Mouse (Mus musculus): Measurements from ENCODE around the gene Cask. TPM values are rescaled to one million over a fixed set of nuclear protein-coding genes. Genes with fewer than 3 reads are reported as not detected.
"Not testable (repeated sequence)": the region's sequence is repeated elsewhere in the genome, so short reads cannot be mapped to it uniquely, and the experiment has no call there.

Cask gene
- polyA plus RNA-seq, 1 experiment from 2014 or later, result 14.3 TPM

- H3K4me1 ChIP-seq (replicated peaks; ENCODE audit: control insufficient read depth, insufficient read depth, low read length); H3K4me2 ChIP-seq (ENCODE audit: low read length); H3K9me3 ChIP-seq (ENCODE audit: control insufficient read depth, low read length); H3K9ac ChIP-seq (ENCODE audit: low read length); ATAC-seq (replicated peaks; ENCODE audit: low FRiP score, low TSS enrichment, low read depth); H3K4me3 ChIP-seq (ENCODE audit: low read depth, low read length); DNase-seq (ENCODE audit: low spot score); H3K27me3 ChIP-seq (replicated peaks; ENCODE audit: control insufficient read depth, insufficient read depth, low read length); H3K36me3 ChIP-seq (ENCODE audit: control insufficient read depth, insufficient read depth, low read length); H3K27ac ChIP-seq (ENCODE audit: low read depth): not testable (repeated sequence)
Observed at GRCm38 (mm10) chrX:13730785-13731184, 120.4 kb downstream of the Cask start.

- H3K27ac ChIP-seq (ENCODE audit: low read depth), result no peak overlapping the region
- WGBS, result 74% methylated on average over 1 of the region's 1 CpGs
- no peak for ATAC-seq (replicated peaks; ENCODE audit: low FRiP score, low TSS enrichment, low read depth)
Observed at GRCm38 (mm10) chrX:13729835-13730480, 121.2 kb downstream of the Cask start.

GRCm38 (mm10) chrX:13725573-13726403, 125.4 kb downstream of the Cask start:
- no peaks in the 10 kb centered on the region for H3K27me3 ChIP-seq (replicated peaks; ENCODE audit: control insufficient read depth, insufficient read depth, low read length)
- WGBS, result 59% methylated on average over 8 of the region's 8 CpGs
- H3K36me3 ChIP-seq (ENCODE audit: control insufficient read depth, insufficient read depth, low read length), result no peaks in the 10 kb centered on the region
- H3K4me3 ChIP-seq (ENCODE audit: low read depth, low read length), result no peak overlapping the region
- ATAC-seq (replicated peaks; ENCODE audit: low FRiP score, low TSS enrichment, low read depth) (no peak), DNase-seq (ENCODE audit: low spot score) (no peak)
- no peak overlapping the region for H3K4me2 ChIP-seq (ENCODE audit: low read length)
- no peak overlapping the region for H3K27ac ChIP-seq (ENCODE audit: low read depth)
- H3K9me3 ChIP-seq (ENCODE audit: control insufficient read depth, low read length), result no peaks in the 10 kb centered on the region
- H3K4me1 ChIP-seq (replicated peaks; ENCODE audit: control insufficient read depth, insufficient read depth, low read length), result no peaks in the 10 kb centered on the region
- H3K9ac ChIP-seq (ENCODE audit: low read length), result no peak overlapping the region

More at GRCm38 (mm10) chrX:13729835-13730480, 121.2 kb downstream of the Cask start:
- H3K4me2 ChIP-seq (ENCODE audit: low read length), result no peak overlapping the region
- H3K9ac ChIP-seq (ENCODE audit: low read length), result no peak overlapping the region
- H3K27me3 ChIP-seq (replicated peaks; ENCODE audit: control insufficient read depth, insufficient read depth, low read length), result no peaks in the 10 kb centered on the region
- H3K4me3 ChIP-seq (ENCODE audit: low read depth, low read length), result no peak overlapping the region
- DNase-seq (ENCODE audit: low spot score), result no peak
- H3K9me3 ChIP-seq (ENCODE audit: control insufficient read depth, low read length), result no peaks in the 10 kb centered on the region
- no peaks in the 10 kb centered on the region for H3K36me3 ChIP-seq (ENCODE audit: control insufficient read depth, insufficient read depth, low read length)
- no peaks in the 10 kb centered on the region for H3K4me1 ChIP-seq (replicated peaks; ENCODE audit: control insufficient read depth, insufficient read depth, low read length)

- Histone ChIP-seq H3K9ac (ENCODE audit: low read length) (no peak overlapping the region), H3K4me2 (ENCODE audit: low read length) (no peak overlapping the region), H3K9me3 (ENCODE audit: control insufficient read depth, low read length) (no peaks in the 10 kb centered on the region), H3K27me3 (replicated peaks; ENCODE audit: control insufficient read depth, insufficient read depth, low read length) (no peaks in the 10 kb centered on the region), H3K4me1 (replicated peaks; ENCODE audit: control insufficient read depth, insufficient read depth, low read length) (no peaks in the 10 kb centered on the region), H3K4me3 (ENCODE audit: low read depth, low read length) (no peak overlapping the region), H3K27ac (ENCODE audit: low read depth) (no peak overlapping the region), H3K36me3 (ENCODE audit: control insufficient read depth, insufficient read depth, low read length) (no peaks in the 10 kb centered on the region)
- WGBS, result 39% methylated on average over 7 of the region's 7 CpGs
- ATAC-seq (replicated peaks; ENCODE audit: low FRiP score, low TSS enrichment, low read depth), result no peak
- no peak for DNase-seq (ENCODE audit: low spot score)
Observed at GRCm38 (mm10) chrX:13720296-13720829, 130.8 kb downstream of the Cask start.

GRCm38 (mm10) chrX:13718283-13718682, 132.9 kb downstream of the Cask start:
- H3K4me2 ChIP-seq (ENCODE audit: low read length), result no peak overlapping the region
- WGBS, result 71% methylated on average over 1 of the region's 1 CpGs
- DNase-seq (ENCODE audit: low spot score) (no peak), ATAC-seq (replicated peaks; ENCODE audit: low FRiP score, low TSS enrichment, low read depth) (no peak)
- no peak overlapping the region for H3K27ac ChIP-seq (ENCODE audit: low read depth)
- H3K36me3 ChIP-seq (ENCODE audit: control insufficient read depth, insufficient read depth, low read length), result no peaks in the 10 kb centered on the region
- H3K27me3 ChIP-seq (replicated peaks; ENCODE audit: control insufficient read depth, insufficient read depth, low read length), result no peaks in the 10 kb centered on the region
- H3K4me3 ChIP-seq (ENCODE audit: low read depth, low read length), result no peak overlapping the region
- no peak overlapping the region for H3K9ac ChIP-seq (ENCODE audit: low read length)
- H3K9me3 ChIP-seq (ENCODE audit: control insufficient read depth, low read length), result no peaks in the 10 kb centered on the region
- no peaks in the 10 kb centered on the region for H3K4me1 ChIP-seq (replicated peaks; ENCODE audit: control insufficient read depth, insufficient read depth, low read length)

- WGBS, result 58% methylated on average over 4 of the region's 4 CpGs
- H3K27ac ChIP-seq (ENCODE audit: low read depth), result no peak overlapping the region
- H3K4me1 ChIP-seq (replicated peaks; ENCODE audit: control insufficient read depth, insufficient read depth, low read length), result no peaks in the 10 kb centered on the region
- no peak overlapping the region for H3K9ac ChIP-seq (ENCODE audit: low read length)
- peak; percentile 80 for ATAC-seq (replicated peaks; ENCODE audit: low FRiP score, low TSS enrichment, low read depth)
- H3K9me3 ChIP-seq (ENCODE audit: control insufficient read depth, low read length), result no peaks in the 10 kb centered on the region
- no peak overlapping the region for H3K4me2 ChIP-seq (ENCODE audit: low read length)
- H3K27me3 ChIP-seq (replicated peaks; ENCODE audit: control insufficient read depth, insufficient read depth, low read length), result no peaks in the 10 kb centered on the region
- H3K36me3 ChIP-seq (ENCODE audit: control insufficient read depth, insufficient read depth, low read length), result no peaks in the 10 kb centered on the region
- H3K4me3 ChIP-seq (ENCODE audit: low read depth, low read length), result no peak overlapping the region
- DNase-seq (ENCODE audit: low spot score), result no peak
Observed at GRCm38 (mm10) chrX:13716796-13717569, 134.2 kb downstream of the Cask start.

- no peak for ATAC-seq (replicated peaks; ENCODE audit: low FRiP score, low TSS enrichment, low read depth)
Observed at GRCm38 (mm10) chrX:13710174-13710573, 141.0 kb downstream of the Cask start.

DNA sequence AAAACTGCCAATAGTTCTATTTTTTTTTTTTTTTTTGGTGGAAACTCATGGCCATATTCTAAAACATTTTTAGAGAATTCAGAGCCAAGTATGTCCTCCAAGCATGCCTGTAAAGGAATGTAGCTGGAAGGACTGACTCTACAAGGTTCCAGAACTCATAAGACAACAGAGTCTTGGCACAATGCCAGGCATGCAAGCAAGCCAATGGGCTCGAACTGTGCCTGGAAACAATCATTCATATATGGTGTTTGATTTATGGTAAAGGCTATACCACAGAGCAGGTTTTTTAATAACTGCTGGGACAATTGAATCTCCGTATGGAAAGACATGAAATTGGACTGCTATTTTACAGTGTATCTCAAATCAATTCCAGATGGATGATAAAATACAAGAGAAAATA, 146.1 kb downstream of the Cask start:
- Histone ChIP-seq H3K27me3 (replicated peaks; ENCODE audit: control insufficient read depth, insufficient read depth, low read length) (no peaks in the 10 kb centered on the region), H3K4me2 (ENCODE audit: low read length) (no peak overlapping the region), H3K4me1 (replicated peaks; ENCODE audit: control insufficient read depth, insufficient read depth, low read length) (no peaks in the 10 kb centered on the region), H3K9me3 (ENCODE audit: control insufficient read depth, low read length) (no peaks in the 10 kb centered on the region), H3K4me3 (ENCODE audit: low read depth, low read length) (no peak overlapping the region), H3K9ac (ENCODE audit: low read length) (no peak overlapping the region), H3K36me3 (ENCODE audit: control insufficient read depth, insufficient read depth, low read length) (no peaks in the 10 kb centered on the region), H3K27ac (ENCODE audit: low read depth) (no peak overlapping the region)
- DNase-seq (ENCODE audit: low spot score) (no peak), ATAC-seq (replicated peaks; ENCODE audit: low FRiP score, low TSS enrichment, low read depth) (no peak)
- WGBS, result 34% methylated on average over 2 of the region's 2 CpGs

More at GRCm38 (mm10) chrX:13710174-13710573, 141.0 kb downstream of the Cask start:
- no peak overlapping the region for H3K4me3 ChIP-seq (ENCODE audit: low read depth, low read length)
- no peak overlapping the region for H3K9ac ChIP-seq (ENCODE audit: low read length)
- no peaks in the 10 kb centered on the region for H3K9me3 ChIP-seq (ENCODE audit: control insufficient read depth, low read length)
- DNase-seq (ENCODE audit: low spot score), result peak; percentile 68
- H3K4me2 ChIP-seq (ENCODE audit: low read length), result no peak overlapping the region
- H3K27ac ChIP-seq (ENCODE audit: low read depth), result no peak overlapping the region
- H3K36me3 ChIP-seq (ENCODE audit: control insufficient read depth, insufficient read depth, low read length), result no peaks in the 10 kb centered on the region
- no peaks in the 10 kb centered on the region for H3K27me3 ChIP-seq (replicated peaks; ENCODE audit: control insufficient read depth, insufficient read depth, low read length)
- no peaks in the 10 kb centered on the region for H3K4me1 ChIP-seq (replicated peaks; ENCODE audit: control insufficient read depth, insufficient read depth, low read length)
- WGBS, result 50% methylated on average over 2 of the region's 2 CpGs

Data from intestine, embryonic 14.5 days (tissue).